Mouse (Mus musculus): ENCODE data around the gene Got1. TPM values are rescaled to one million over a fixed set of nuclear protein-coding genes. Genes with fewer than 3 reads are reported as not detected.

Gene Got1
- polyA plus RNA-seq (2012; rRNA removed), result 35.6 and 47.0 TPM in 2 replicates

DNA sequence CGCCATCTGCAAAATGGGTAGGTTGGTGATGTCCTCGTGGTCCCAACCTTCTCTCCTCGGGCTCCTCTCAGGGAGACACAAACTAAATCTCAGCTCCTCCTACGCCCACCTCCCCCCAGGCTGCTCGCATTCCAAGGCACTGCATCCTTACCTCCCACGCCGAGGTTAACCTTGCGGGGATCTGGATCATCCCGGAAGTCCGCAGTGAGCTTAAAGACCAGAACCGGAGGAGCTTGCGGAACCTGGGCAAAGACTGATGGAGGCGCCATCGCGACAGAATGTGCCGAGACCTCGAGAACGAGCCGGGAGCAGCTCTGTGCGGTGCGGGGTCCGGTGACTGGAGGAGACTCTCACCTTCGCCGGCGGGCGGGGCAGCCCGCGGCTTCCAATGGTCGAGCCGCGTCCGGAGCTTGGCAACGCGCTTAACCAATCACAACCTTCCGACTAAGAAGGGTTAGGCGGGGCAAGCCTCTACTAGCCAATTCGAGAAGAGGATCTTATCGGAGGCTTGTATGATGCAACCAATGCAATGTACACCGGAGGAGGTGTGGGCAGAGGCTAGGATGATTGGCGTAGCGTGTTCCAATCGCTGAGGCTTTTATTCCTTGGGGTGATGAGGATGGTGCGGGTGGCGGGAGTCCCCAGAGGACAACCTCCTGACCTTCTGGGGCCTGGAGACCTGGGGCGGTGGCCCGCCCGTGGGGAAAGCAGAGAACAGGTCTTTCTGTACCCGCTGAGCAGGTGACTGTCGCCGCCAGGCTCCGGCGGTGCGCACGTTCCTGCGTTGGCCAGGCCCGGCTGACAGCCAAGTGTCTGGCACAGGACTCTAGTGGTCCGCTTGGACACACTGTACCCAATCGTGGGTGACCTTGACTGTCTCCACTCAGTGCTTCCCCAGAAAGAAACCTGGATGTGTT is at the start of gene Got1:
Gene Got1 (minus strand): TSS at position 419 of the 917 bp plus-strand sequence.

Other genes with a start within 250 kb of the Got1 start
- 0.03 and 0.08 TPM in 2 replicates for gene Hpse2, start 136.2 kb downstream of the Got1 start, polyA plus RNA-seq (2012; rRNA removed)
- 6.7 and 8.8 TPM in 2 replicates for gene Cnnm1, start 84.2 kb downstream of the Got1 start, polyA plus RNA-seq (2012; rRNA removed)
- not detected in 2 replicates for gene Nkx2-3, start 87.7 kb upstream of the Got1 start, polyA plus RNA-seq (2012; rRNA removed)
- gene Slc25a28, start 150.3 kb upstream of the Got1 start, polyA plus RNA-seq (2012; rRNA removed), result 152 and 176 TPM in 2 replicates
- gene Entpd7, start 165.1 kb upstream of the Got1 start, polyA plus RNA-seq (2012; rRNA removed), result 5.8 and 6.5 TPM in 2 replicates
- 3.3 and 4.4 TPM in 2 replicates for gene Cutc, start 228.4 kb upstream of the Got1 start, polyA plus RNA-seq (2012; rRNA removed)
- 11.6 and 14.9 TPM in 2 replicates for gene Cox15, start 228.4 kb upstream of the Got1 start, polyA plus RNA-seq (2012; rRNA removed)

Data from ovary, adult 2 months (tissue).